Comparison of ENCODE assay signal across 12 mouse cellular contexts in the genomic region with DNA sequence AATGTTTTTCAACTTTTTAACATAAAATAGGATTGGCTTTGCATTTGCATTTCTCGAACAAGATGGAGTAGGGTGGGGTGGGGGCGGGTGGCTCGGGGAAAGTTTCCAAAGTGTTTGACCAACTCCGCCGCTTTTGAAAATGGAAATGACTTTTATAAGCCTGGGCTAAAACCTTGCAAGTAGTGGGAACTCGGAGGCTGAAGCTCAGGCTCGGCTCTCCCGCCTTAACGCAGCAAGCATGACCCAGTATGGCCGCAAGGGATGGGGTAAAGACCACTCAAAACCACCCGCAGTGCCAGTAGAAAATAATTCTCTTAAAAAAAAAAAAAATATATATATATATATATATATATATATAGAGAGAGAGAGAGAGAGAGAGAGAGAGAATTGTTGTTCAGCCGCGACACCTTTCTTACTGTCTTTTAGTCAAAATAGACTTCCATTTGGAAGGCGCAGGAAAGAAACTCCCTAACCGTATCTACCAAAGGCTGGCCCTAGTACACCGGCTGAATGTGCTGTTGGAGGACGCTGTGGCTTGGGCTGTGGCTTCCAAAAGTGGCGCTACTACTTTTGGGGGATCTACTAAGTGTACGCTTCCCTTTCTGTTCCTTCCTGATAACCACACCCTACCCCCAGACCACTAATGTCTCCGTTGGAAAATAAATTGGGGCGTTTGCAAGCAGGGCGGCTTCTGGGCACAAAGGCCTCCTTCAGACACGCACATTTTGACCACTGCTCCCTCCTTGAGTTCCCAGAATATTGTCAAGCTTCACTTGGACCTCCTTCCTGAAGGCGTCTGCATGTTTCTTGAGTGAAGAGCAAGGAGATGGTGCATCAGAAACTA.
DNase-seq lines count a peak whose midpoint lies in the region; ATAC-seq lines count a peak whose summit lies in the region.
"Had no signal": no experiment of that assay in that cellular context is flagged by ENCODE, and none has a peak within 500 bp of the region (broad histone marks: within the 10 kb centered on the region; RNA-seq: fewer than 3 reads in every experiment).

No protein-coding gene starts in this region.

- no peak overlapping the region for H3K27ac ChIP-seq in heart, embryonic 11.5 days (ENCODE audit: low read depth, low read length)
- H3K27ac ChIP-seq in hindbrain, embryonic 13.5 days, result no peak overlapping the region
- no peak overlapping the region for H3K27ac ChIP-seq in midbrain, embryonic 13.5 days
- H3K27ac ChIP-seq: liver, embryonic 14.5 days had no signal

- H3K4me1 ChIP-seq in heart, embryonic 11.5 days (ENCODE audit: control insufficient read depth, insufficient read depth, low read length), result no peaks in the 10 kb centered on the region; the same call in 1 of the 2 replicates
- H3K4me1 ChIP-seq in hindbrain, embryonic 13.5 days (replicated peaks), result peaks cover 22% of the 10 kb centered on the region
- H3K4me1 ChIP-seq in midbrain, embryonic 13.5 days (replicated peaks), result peaks cover 25% of the 10 kb centered on the region

- H3K9me3 ChIP-seq in heart, embryonic 11.5 days (replicated peaks; ENCODE audit: control insufficient read depth, low read length), result no peaks in the 10 kb centered on the region
- H3K9me3 ChIP-seq in hindbrain, embryonic 13.5 days, result no peaks in the 10 kb centered on the region
- H3K9me3 ChIP-seq in midbrain, embryonic 13.5 days, result no peaks in the 10 kb centered on the region

- H3K27me3 ChIP-seq in heart, embryonic 11.5 days (ENCODE audit: control insufficient read depth, insufficient read depth, low read length), result peaks cover 49% of the 10 kb centered on the region
- H3K27me3 ChIP-seq in hindbrain, embryonic 13.5 days, result peaks cover 94% of the 10 kb centered on the region
- peaks cover 94% of the 10 kb centered on the region for H3K27me3 ChIP-seq in midbrain, embryonic 13.5 days

- intact Hi-C loops in heart, postnatal 25 days (cut with DNase I), result no loop called here

- ATAC-seq in heart, embryonic 11.5 days (replicated peaks; ENCODE audit: insufficient number of reproducible peaks, low FRiP score, low TSS enrichment), result no peak
- no peak for ATAC-seq in hindbrain, embryonic 13.5 days (ENCODE audit: low FRiP score)
- no peak; the same call in 1 of the 2 replicates for ATAC-seq in midbrain, embryonic 13.5 days

- H3K4me3 ChIP-seq in heart, embryonic 11.5 days (ENCODE audit: low read depth, low read length), result peak overlapping the region; percentile 33
- no peak overlapping the region for H3K4me3 ChIP-seq in hindbrain, embryonic 13.5 days
- H3K4me3 ChIP-seq in midbrain, embryonic 13.5 days (replicated peaks), result peak overlapping the region; percentile 11; the same call in 1 of the 2 replicates

- no peak for DNase-seq in heart, postnatal 25 days (ENCODE audit: low spot score)
- peak; percentile 25 for DNase-seq in embryo, embryonic 10 days (ENCODE audit: low spot score)
- no peak for DNase-seq in right cerebral cortex, postnatal 10 days (ENCODE audit: low spot score in 2 of 2)
- DNase-seq in testis, postnatal 10 days (ENCODE audit: low spot score), result no peak
- DNase-seq in gastrocnemius, postnatal 10 days, result no peak
- DNase-seq: cerebellum, adult 18-20 months; gastrocnemius, postnatal 14 days; thymus, adult 18-20 months had no signal

- no peak overlapping the region for H3K9ac ChIP-seq in heart, embryonic 11.5 days (ENCODE audit: low read depth, low read length)
- no peak overlapping the region for H3K9ac ChIP-seq in hindbrain, embryonic 13.5 days
- no peak overlapping the region for H3K9ac ChIP-seq in midbrain, embryonic 13.5 days (replicated peaks)
- H3K9ac ChIP-seq: liver, embryonic 14.5 days had no signal

- 2% methylated on average over 24 of the region's 24 CpGs for WGBS in heart, embryonic 11.5 days (ENCODE audit: insufficient replicate concordance)
- WGBS in hindbrain, embryonic 13.5 days, result 3% methylated on average over 24 of the region's 24 CpGs
- WGBS in midbrain, embryonic 13.5 days, result 2% methylated on average over 24 of the region's 24 CpGs

- H3K36me3 ChIP-seq in heart, embryonic 11.5 days (ENCODE audit: control insufficient read depth, insufficient read depth, low read length), result no peaks in the 10 kb centered on the region
- no peaks in the 10 kb centered on the region for H3K36me3 ChIP-seq in hindbrain, embryonic 13.5 days
- no peaks in the 10 kb centered on the region for H3K36me3 ChIP-seq in midbrain, embryonic 13.5 days

- peak overlapping the region; percentile 60 for H3K4me2 ChIP-seq in heart, embryonic 11.5 days
- peak overlapping the region; percentile 29 for H3K4me2 ChIP-seq in hindbrain, embryonic 13.5 days
- H3K4me2 ChIP-seq in midbrain, embryonic 13.5 days (replicated peaks), result peak overlapping the region; percentile 37
